Mouse (Mus musculus) heart, postnatal 0 days (tissue): ENCODE measurements at regions not wholly inside any gene's neighbourhood (a gene's known extent, or its start where the extent isn't known, plus 50 kb on each side); places are given as distances from the start of the nearest gene placed in this dataset.

ENCODE experiments used
- CTCF ChIP-seq: IDR thresholded peaks from 2 replicates; pipeline ENCODE4 v1.5.1; 2016; ENCODE audit warnings: antibody characterized with exemption, control low read depth, low read depth
- EP300 ChIP-seq: IDR thresholded peaks from 2 replicates; pipeline ENCODE4 v1.6.1; 2016; ENCODE audit warnings: antibody characterized with exemption, low read depth

GRCm38 (mm10) chr12:12814693-12815092 is 127.0 kb downstream of the Mycn start:
- TF ChIP-seq EP300, result no peak
- TF ChIP-seq CTCF, result no peak
